Mouse (Mus musculus) adrenal gland, postnatal 25 days (tissue): ENCODE measurements at regions not wholly inside any gene's neighbourhood (a gene's known extent, or its start where the extent isn't known, plus 50 kb on each side); places are given as distances from the start of the nearest gene placed in this dataset.

Experiments used
- DNase-seq: peaks from one replicate; pipeline ENCODE4 v3.0.0; 2021; ENCODE audit warnings: mixed read lengths

DNA sequence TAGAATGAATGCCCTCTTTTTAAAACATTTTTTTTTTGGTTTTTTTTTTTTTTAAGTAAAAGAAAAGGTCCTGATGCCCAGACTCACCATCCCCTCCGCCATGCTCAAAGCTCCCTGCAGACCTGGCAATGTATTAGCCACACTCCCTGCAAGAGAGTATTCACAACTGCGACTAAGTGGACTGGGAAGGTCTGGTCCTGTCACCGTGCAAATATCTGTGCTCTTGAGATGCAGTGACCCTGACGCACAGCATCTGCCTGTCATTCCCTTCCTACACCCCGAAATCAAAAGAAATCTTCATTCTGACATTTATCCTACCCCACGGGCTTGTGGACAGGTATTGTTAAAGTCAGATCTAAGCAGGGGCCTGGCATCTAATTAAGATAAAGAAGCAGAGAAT, 95.4 kb upstream of the Dio3 start:
- DNase-seq, result no peak

DNA sequence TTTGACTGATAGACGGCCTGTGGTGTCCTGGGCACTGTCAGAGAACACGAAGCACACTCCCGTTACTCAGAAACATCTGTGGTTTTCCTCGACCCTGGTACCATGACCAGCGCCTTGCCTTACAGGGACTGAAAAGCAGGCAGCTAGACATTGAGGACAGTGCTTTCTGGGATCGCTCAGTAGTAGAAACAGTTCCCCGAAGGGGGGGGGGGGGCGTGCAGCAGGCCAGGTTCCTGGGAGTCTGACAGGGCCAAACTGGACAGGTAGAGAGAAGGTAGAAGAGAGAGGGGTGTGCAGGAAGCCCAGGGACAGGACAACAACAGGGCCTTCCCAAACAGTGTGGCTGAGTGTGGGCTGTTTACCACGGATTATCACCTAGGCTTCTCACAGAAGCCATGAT, 93.5 kb upstream of the Dio3 start:
- DNase-seq, result no peak

DNA sequence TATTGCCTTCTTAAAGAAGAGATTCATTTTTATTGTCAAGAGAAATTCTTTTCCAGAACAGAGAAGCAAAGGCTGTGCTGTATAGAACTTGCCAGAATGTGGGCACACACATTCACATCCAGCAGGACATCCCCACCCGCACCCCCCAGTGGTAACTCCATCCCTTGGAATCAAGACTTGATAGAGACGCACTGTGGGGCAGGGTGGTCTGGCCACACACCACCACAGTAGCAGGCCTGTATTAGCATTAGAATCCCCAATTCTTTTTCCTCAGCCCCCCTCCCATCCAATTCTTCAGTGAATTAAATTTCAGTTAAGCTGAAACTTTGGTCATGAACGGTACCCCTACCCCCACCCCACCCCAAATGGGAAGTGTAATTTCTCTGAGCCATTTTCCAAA, 92.5 kb upstream of the Dio3 start:
- no peak for DNase-seq

DNA sequence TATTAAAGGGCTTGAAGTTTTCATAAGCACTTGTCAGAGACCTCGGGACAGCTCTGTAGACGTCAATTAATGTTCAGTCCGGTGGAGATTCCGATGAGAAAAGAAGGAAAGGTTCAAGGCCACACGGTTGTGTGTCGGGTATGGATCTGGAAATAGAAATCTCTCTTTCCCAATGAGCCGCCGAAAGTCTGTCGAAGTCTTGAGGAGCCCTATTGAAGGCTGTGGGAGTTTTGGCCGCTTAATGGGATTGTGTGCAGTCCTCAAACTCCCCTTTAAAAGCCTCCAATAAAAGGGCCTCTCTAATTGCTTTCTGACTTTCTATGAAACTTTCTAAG, 92.0 kb upstream of the Dio3 start:
- no peak for DNase-seq

DNA sequence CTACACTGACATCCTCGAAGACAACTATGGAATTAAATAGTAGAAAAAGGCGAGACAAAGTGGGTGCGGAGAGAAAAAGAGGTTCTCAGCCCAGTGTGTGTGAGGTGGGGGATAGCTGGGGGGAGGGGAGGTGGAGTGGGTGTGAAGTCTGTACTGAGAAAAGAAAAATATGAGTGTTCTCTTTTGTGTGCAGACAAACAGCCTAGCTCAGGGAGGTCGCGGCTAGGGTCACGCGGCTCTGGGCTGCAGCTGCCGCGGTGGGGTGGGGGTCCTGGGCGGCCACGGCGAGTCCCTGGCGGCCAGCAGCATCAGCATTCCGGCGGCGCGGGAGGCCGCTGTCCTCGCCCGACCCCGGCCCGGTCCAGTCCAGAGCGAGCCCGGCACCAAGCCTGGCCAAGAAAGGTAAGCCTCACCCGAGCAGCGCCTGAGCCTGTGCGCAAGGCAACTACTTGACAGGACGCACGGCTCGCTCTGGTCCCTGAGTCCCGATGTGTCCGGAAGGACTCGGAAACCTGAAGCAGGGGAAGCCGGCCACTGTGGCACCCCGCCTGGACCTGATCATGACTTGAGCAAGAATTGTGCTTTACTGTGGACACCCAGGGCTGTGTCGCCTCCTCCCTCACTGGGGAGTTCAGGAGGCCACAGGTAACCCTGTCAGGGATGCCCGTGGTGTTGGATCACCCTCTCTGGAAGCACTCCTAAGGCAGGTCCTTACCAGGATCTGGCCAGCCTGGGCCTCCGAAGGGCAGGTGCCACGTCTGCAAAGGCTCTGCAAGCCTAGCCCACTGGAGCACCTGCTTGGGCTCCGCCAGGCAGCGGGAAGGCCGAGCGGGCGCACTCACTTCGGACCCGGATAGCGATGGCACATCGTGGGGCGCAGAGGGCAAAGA, 91.4 kb upstream of the Dio3 start:
- DNase-seq, result no peak

DNA sequence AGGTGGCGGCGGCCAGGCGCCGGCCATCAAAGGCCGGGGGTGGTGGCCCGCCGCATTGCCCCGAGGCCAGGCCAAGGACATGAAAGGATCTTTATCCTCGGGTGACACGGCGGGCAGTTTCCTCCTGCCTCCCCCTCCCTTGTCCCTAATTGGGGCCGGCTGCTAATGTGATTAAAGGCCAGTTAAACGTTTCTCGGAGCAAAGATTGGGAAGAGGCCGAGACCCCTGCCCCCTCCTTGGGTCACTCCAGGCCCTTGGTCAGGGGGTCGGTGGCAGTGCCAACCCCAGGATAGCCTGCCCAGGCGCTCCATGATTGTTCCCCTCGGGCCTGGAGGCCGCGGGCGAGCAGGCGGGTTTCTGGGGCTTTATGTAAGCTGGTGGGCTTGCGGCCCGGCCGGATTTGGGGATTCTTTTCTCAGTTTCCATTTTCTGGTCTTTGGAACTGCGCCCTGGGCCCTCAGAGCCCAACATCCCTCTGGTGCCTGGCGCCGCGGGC, 90.7 kb upstream of the Dio3 start:
- no peak for DNase-seq

DNA sequence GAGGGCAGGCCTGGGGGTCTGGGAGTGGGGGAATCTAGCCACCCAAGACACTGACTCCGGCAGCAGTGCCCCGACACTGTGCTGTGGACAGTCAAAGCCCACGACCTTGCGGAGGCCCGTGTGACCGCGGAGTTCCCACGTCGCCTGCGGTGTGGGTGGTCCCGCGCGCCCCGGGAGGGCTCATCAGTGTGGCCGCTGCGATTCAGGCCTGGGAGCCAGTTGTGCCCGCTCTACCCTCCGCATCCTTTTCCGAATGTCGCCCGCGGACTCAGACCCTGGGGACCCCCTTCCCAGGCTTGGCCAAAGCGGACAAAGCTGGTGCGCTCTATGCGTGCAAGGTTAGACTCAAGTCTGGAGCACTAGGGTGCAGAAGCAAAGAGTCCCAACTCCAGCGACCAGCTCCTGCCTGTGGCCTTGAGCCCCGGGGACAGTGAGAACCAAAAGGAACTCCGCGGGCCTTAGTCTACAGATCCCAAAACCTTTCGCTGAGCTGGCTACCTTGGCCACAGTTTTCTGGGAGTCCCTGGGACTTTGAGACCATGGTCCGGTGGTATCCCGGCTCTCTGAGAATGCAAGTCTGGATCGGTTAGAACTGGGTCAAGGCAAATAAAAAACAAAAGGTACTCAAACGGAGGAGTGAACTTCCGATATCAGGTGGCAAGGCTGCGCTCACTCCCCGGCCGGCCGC, 90.1 kb upstream of the Dio3 start:
- no peak for DNase-seq

DNA sequence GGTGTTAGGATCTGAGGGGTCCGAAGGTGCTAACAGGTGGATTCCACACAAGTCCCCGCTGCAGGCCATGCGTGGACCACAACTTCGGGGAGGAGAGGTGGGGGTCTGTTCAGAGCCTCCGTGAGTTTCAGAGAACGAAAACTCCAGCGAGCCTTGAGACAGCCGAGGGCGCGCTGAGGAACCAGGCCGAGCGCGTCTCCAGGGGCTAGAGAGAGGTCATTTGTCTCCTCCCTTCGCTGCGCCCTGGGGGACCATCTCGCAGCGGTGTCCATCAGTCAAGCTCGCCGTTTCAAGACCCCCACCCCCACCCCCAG, 89.6 kb upstream of the Dio3 start:
- no peak for DNase-seq

DNA sequence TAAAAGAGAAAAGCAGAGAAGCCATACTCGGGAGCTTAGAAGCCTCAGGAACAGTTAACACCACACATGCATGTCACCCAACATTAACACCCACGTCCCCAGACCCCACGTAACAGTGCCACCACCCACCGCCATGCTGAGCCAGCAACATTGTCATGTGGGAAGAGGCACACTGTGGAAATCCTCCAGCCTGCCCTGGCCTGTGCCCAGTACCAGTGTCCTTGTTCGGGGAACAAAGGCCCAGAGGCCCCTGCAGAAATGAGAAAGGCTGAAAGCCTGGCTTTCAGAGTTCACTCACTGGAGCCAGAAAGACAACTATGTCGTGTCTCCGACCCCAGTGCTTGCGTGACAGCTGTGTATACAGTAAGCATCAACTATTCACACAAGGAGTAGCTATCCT, 86.7 kb upstream of the Dio3 start:
- DNase-seq, result peak; percentile 49

DNA sequence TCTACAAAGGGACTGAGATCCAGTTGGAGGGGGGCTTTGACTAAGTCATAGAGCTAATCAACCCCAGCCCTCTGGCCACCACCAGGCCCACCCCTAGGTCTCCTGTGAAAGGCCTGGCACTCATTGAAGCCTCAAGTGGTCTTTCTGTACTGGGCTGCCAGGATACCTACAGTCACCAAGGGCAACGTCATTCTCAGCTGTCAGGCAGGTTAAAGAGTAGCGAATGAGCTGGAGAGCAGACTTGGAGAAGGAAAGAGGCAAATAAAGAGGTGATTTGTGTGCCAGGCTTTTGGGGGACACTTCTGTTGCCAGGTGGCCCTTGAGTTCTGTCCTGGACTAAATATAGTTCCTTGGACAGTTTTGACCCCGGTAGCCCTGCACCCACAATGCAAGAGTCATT, 81.5 kb upstream of the Dio3 start:
- DNase-seq, result no peak

DNA sequence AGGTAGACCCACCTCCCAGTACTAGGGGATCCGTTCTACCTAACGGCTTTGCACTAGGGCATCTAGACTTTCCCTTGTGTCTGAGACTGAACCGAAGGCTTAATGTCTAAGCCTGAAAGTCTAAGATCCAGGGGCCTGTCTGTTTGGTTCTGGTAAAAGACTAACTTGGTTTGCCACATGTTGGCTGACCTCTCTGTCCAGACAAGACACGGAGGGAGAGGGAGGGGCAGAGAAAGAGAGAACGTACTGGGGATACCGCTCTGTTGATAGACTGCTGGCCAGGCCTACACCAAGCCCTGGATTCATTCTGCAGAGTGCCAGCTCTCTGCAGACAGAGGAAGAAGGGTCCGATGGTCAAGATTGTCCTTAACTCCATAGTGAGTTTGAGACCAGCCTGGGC, 78.4 kb upstream of the Dio3 start:
- no peak for DNase-seq

DNA sequence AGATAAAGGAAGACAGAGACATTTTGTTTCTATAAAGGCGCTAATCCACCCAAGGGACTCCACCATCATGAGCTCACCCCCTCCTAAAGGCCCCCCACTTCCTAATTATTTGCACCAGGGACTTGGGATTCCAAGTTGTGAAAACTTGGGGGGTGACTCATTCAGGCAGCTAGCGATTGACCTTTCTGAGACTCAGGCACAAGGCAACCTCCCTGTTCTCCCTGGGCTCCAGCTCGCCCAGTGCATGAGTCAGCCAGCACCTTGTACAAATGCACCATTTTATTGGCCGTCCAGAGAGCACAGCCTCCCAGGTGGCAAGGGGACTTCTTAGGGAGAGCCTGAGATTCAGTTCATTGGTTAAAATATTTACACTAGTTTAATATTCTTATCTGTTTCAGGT, 78.0 kb upstream of the Dio3 start:
- peak; percentile 49 for DNase-seq

DNA sequence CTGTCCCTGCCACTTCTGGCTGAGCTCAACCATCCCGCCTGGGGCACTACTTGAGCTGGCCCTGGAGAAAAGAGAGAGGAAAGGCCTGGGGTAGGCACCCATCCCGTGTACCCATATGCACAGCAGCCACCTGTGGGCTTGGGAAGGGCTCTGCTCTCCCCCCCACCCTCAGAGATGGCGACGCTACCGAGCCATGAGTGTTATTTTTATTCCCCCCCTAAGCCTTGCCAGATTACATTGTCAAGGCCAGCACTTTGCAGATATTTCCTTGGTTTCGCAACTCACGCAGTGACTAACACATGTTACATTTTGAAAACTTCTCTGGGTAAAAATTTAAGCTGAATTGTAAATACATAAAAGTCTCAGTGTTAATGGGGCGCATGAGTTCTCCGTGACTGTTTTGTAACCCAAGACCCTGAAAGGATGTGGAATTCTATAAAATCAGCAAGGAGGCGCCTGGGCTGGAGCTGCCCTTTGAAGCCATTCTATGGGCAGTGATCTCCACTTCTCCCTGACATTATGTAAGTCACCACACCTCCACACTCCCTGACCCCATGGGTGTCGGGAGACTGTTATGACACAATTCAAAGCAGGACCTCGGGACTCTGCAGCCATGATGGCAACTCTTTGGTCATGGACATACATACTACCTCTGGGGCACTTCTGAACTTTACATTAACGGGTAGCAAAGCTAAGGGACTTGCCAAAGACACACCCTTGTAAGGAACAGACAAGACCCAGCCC, 75.4 kb upstream of the Dio3 start:
- DNase-seq, result peak; percentile 30

DNA sequence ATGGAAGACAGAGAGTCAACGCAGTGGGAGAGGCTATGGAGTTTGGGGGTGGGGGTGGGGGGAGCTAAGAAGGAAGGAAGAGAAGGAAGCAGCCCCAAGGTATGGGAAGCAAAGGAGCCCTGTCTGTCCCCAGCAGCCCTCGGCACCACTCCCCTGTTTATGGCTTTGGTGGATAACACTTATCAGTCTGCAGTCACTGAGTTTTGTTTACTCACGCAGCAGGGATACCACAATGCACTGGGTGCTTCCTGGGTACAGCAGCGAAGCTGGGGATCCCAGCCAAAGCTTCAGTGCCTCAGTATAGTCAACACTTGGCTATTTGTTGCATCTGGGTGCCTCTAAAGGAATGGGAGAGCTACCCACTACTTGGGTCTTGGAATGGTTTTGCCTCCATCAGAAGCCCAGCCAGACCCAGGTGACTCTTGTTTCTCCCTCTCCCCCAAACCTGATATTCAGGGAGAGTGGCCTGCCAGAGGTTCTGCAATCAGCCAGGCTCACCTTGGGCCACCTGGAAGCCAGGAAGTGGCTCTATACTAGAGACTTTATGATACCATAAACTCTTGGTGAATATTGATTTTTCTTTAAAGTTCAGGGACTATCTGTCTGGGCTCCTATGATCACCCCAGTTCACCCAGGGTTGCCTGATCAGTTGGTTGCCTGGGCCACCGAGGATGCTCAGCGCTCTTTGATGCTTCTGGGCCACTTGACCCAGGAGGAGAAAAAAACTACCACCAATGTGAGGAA, 74.5 kb upstream of the Dio3 start:
- no peak for DNase-seq

DNA sequence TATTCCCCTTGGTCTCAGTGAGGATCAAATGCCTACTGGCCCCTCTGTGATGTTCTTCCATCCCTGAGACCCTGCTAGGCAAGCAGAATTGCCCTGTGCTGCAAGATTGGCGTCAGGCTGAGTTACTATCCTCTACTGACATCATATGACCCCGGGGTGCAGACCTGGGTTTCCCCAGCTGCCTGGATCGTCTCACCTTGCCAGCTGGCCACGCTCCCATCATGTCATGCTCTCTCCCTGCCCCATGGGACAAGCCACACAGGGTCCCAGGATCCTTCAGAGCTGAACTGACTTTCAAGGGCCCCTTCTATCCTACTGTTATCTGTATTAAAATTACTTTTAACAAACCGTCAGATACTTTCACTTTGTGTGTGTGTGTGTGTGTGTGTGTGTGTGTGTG, 72.6 kb upstream of the Dio3 start:
- no peak for DNase-seq

DNA sequence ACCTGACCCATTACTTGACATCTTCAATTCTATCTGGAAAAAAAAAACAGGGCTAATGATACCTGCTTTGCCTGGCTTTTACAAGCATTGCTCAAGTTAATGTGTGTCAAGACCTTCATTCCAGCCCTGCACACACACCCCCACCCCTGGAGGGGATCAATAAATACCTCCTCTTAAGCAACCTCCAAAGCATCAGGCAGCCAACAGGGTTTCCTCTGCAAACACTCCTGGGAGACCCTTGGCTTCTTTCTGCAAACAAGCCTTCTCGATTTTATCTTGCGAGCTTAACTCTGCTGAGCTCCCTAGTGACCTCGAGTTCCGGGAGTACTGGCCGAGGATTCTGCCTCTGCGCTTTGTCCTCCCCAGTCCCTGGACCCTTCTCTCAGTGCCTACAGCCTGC, 72.1 kb upstream of the Dio3 start:
- DNase-seq, result no peak

DNA sequence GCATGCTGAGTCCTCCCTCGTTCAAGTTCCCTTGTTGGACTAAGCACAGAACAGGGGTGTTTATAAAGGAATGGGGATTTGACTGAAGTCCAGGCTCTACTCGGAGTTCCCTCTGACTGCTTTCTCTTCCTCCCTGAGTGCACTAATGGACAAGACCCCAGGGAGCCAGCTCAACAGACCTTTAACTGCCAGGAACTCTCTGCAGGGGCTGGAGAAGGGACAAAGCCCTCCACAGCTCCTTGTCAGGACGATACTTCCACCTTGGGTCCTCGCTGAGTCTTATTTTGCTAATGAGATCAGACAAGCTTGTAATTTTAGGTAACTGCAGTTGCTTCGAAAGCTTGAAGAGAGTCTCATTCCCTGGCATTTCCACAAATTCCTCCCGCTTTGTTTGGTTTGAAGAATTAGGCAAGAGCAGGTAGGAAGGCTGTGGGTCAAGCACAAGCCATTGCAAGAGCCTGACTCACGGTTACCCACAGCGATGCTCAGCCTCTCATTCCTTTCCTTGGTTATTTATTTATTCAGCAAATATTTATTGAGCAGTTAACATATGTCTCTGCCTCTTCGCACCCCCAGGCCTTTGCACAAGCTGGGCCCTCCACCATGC, 71.5 kb upstream of the Dio3 start:
- DNase-seq, result no peak

DNA sequence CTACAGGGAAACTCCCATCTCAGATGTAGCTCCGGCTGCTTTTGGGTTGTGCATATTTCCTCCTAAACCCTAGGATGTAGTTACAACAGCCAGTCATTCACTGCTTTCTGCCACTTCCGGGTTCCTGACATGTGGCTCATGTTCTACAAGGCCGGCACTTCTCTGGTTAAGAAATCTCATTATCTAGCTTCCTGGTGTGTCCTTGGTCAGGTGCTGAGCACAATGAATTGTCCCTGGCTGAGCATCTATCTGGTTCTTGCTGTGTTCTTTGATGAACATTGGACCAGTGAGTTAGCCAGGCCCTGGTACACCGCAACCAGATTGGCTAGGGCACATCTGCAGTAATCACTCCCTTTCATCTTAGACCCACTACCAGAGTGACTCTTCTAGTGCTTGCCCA, 66.2 kb upstream of the Dio3 start:
- DNase-seq, result no peak

DNA sequence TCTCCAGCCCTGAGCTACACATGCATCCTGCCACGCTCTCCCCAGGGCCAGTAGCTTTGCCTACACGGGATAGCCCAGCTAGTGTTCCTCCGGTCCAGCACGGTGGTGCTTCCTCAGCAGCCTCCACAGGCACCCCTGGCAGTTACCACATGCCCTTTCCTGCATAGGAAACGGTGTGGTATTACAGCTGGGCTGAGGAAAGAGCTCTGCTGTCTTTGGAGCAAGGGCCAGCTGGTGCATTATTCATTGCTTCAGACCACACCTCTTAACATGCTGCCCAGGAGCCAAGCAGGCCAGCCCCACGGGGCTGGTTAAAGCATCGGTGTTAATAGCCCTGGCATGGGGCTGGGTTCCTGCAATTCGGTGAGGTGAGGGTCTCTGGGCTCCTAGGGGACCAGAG, 64.0 kb upstream of the Dio3 start:
- DNase-seq, result no peak

DNA sequence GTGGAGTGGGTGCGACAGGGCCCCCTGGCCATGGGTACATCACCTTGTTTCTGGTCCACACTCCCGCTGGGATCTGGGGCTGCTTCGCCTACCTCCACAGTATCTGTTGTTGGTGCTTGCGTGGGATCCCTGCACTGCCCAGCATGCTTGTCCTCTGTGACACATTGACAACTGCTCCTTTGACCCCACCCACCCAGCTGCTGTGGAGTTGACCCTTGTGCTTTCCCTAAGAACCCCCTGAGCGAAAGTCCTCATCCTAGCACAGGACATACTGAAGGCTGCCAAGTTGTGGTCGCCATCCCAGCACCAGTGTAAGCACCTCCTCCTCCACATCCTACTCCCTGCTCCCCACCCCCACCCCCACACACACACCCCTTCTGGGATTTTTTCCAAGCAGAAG, 63.6 kb upstream of the Dio3 start:
- DNase-seq, result no peak

DNA sequence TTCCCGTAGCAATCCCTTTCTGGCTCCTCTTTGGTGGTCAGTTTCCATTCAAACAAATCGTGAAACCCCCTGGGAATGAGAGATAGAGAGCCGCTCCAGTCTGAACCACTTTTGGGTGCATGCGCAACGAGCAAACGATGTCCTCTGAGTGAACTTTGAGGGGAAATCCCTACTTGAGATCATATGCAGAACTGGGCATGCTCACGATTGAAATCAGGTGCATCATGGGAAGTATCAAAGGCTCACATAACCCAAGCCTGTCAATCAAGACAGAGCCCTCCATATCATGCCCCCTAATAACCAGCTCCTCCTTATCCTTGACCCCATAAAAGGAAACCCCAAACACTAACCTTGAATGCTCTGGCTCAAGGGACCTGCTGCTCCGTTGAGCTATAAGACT, 59.1 kb upstream of the Dio3 start:
- no peak for DNase-seq

DNA sequence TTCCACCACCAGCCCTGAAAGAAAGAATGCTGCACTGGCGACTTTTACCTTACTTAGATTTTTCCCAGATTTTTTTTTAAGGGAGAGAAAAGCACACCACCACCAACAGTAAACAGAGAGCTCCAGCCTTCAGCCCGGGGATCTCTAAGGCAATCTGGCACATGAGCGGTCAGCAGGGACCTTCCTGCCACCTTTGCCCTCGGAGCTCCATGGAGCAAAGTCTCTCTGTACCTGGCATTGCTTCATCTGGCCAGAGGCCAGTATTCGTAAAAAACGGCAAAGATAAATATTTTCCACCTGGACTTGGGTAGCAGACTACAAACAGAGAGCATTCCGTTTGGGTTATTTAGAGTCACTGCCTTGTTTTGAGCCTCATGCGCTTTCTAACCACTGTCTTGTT, 58.4 kb upstream of the Dio3 start:
- peak; percentile 29 for DNase-seq
